Mouse (Mus musculus) ES-Bruce4 (cell line): Measurements from ENCODE around the gene Slc8a2.

Experiments used
- CTCF ChIP-seq: IDR thresholded peaks from one replicate; pipeline ENCODE4 v1.8.1; 2011; ENCODE audit warnings: low read depth, low read length
- EP300 ChIP-seq: IDR thresholded peaks from 2 replicates; pipeline ENCODE4 v1.6.1; 2011; ENCODE audit warnings: low read depth, low read length; ENCODE audit not compliant: insufficient read depth
- POLR2A ChIP-seq: IDR thresholded peaks from one replicate; pipeline ENCODE4 v1.8.1; 2011; ENCODE audit warnings: low read length; ENCODE audit not compliant: insufficient read depth

DNA sequence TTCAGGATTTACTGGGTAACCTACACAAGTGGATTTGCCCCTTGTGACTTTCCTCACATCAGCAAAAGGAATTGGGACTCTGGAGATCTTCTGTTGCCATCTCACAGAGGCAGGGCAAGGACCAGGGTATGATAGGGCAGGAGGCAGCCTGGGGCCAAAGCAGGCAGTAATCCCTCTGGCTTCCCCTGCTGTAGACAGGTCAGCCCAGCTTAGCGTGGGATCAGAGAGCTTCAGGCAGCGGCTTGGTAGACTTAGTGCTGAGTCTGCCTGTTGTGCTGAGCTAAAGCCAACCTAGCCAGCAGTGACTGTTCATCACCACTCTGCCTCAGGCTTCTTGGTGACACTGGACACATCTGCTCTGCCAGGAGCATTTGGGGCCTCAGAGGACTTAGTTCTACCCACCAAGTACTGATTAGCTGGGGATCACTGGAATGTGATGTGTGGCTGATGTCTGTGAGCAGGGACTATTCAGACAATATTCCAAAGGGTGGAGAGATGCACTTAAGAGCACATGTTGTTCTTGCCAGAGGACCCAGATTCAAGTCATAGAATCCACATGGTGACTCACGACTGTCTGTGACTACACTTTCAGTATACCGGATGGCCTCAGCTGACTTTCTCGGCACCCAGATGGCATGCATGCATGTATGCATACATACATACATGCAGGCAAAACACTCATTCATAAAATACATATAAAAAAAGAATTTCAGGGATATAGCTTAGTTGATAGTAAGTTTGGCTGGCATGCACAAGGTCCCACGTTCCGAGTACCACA lies 24.8 kb upstream of the Slc8a2 start:
- no peak for TF ChIP-seq POLR2A
- no peak for TF ChIP-seq CTCF
- no peak for TF ChIP-seq EP300
